Mouse (Mus musculus) skeletal muscle tissue, adult 2 months (tissue): ENCODE results near the gene Dusp2.

Experiments
- DNase-seq: peaks from one replicate; pipeline ENCODE4 v3.0.0-alpha.2; 2012; ENCODE audit warnings: low read depth, low spot score

Dusp2 gene

GRCm38 (mm10) chr2:127323667-127324066 is 12.3 kb upstream of the Dusp2 start:
- no peak for DNase-seq

- DNase-seq = no peak
These were observed 11.5 kb upstream of the Dusp2 start for GRCm38 (mm10) chr2:127324456-127324855.

- DNase-seq = no peak
These were observed 7.7 kb upstream of the Dusp2 start for GRCm38 (mm10) chr2:127328090-127328851.

GRCm38 (mm10) chr2:127332807-127333570 is 3.0 kb upstream of the Dusp2 start:
- DNase-seq = no peak

- no peak for DNase-seq
These were observed 1.9 kb upstream of the Dusp2 start for GRCm38 (mm10) chr2:127333945-127334603.

GRCm38 (mm10) chr2:127335078-127335541 is 849 bp upstream of the Dusp2 start:
- DNase-seq = no peak

- DNase-seq = no peak
These were observed 506 bp downstream of the Dusp2 start for GRCm38 (mm10) chr2:127336497-127336832.

GRCm38 (mm10) chr2:127336885-127337284 is 926 bp downstream of the Dusp2 start:
- DNase-seq = no peak

GRCm38 (mm10) chr2:127337531-127337930 is 1.6 kb downstream of the Dusp2 start:
- no peak for DNase-seq

GRCm38 (mm10) chr2:127338012-127338411 is 2.1 kb downstream of the Dusp2 start:
- no peak for DNase-seq

GRCm38 (mm10) chr2:127338416-127338815 is 2.5 kb downstream of the Dusp2 start, which contains the start of gene Astl:
Gene Astl (plus strand): TSS chr2:127338639.
- DNase-seq = no peak

GRCm38 (mm10) chr2:127338833-127339232 is 2.9 kb downstream of the Dusp2 start:
- DNase-seq = no peak

- DNase-seq = no peak
These were observed 3.3 kb downstream of the Dusp2 start for GRCm38 (mm10) chr2:127339262-127339661.

- DNase-seq = peak; percentile 40
These were observed 5.2 kb downstream of the Dusp2 start for GRCm38 (mm10) chr2:127341159-127341558.

GRCm38 (mm10) chr2:127346334-127346733 is 10.4 kb downstream of the Dusp2 start:
- no peak for DNase-seq

GRCm38 (mm10) chr2:127347147-127347985 is 11.4 kb downstream of the Dusp2 start:
- DNase-seq = no peak

GRCm38 (mm10) chr2:127353881-127354280 is 17.9 kb downstream of the Dusp2 start:
- no peak for DNase-seq

- peak; percentile 50 for DNase-seq
These were observed 26.7 kb downstream of the Dusp2 start, which contains the start of gene Adra2b for GRCm38 (mm10) chr2:127362459-127363281. Gene Adra2b (plus strand): TSS chr2:127363208.

GRCm38 (mm10) chr2:127363282-127363652 is 27.3 kb downstream of the Dusp2 start:
- DNase-seq = no peak

- no peak for DNase-seq
These were observed 27.7 kb downstream of the Dusp2 start for GRCm38 (mm10) chr2:127363696-127364095.
